Mouse (Mus musculus): ENCODE measurements around the gene Dusp9. TPM values are rescaled to one million over a fixed set of nuclear protein-coding genes. Genes with fewer than 3 reads are reported as not detected.
A peak's percentile ranks its signal among the peaks of the same experiment; 100 is the strongest.

The Dusp9 gene
- polyA plus RNA-seq, 1 experiment, result 214 TPM

- no peaks in the 10 kb centered on the region for H3K36me3 ChIP-seq (ENCODE audit: control insufficient read depth, insufficient read depth, low read length, poor library complexity, severe bottlenecking)
- H3K9me3 ChIP-seq (replicated peaks; ENCODE audit: control insufficient read depth, insufficient read depth, low read length, poor library complexity, severe bottlenecking), result no peaks in the 10 kb centered on the region
- no peak overlapping the region for H3K4me3 ChIP-seq (ENCODE audit: low read depth, low read length)
- H3K27me3 ChIP-seq (ENCODE audit: control insufficient read depth, insufficient read depth, low read length, poor library complexity, severe bottlenecking), result no peaks in the 10 kb centered on the region
- no peak overlapping the region for H3K27ac ChIP-seq (ENCODE audit: insufficient read depth, low read length)
- H3K9ac ChIP-seq (ENCODE audit: low read depth, poor library complexity, severe bottlenecking), result no peak overlapping the region
- TF ChIP-seq CTCF (IDR thresholded peaks at IDR 0.05; ENCODE audit: low read depth, low read length) (no peak), EP300 (IDR thresholded peaks at IDR 0.05; ENCODE audit: insufficient read depth, low read depth, low read length) (no peak), POLR2A (IDR thresholded peaks at IDR 0.05; ENCODE audit: insufficient read depth, low read length) (no peak)
- H3K4me1 ChIP-seq (ENCODE audit: control insufficient read depth, insufficient read depth, low read length), result no peaks in the 10 kb centered on the region
Measured at GRCm38 (mm10) chrX:73615876-73616275, 23.3 kb upstream of the Dusp9 start.

GRCm38 (mm10) chrX:73619401-73619800 lies 19.8 kb upstream of the Dusp9 start:
- TF ChIP-seq CTCF (IDR thresholded peaks at IDR 0.05; ENCODE audit: low read depth, low read length) (no peak), POLR2A (IDR thresholded peaks at IDR 0.05; ENCODE audit: insufficient read depth, low read length) (no peak), EP300 (IDR thresholded peaks at IDR 0.05; ENCODE audit: insufficient read depth, low read depth, low read length) (no peak)
- Histone ChIP-seq H3K36me3 (ENCODE audit: control insufficient read depth, insufficient read depth, low read length, poor library complexity, severe bottlenecking) (no peaks in the 10 kb centered on the region), H3K9me3 (replicated peaks; ENCODE audit: control insufficient read depth, insufficient read depth, low read length, poor library complexity, severe bottlenecking) (no peaks in the 10 kb centered on the region), H3K9ac (ENCODE audit: low read depth, poor library complexity, severe bottlenecking) (no peak overlapping the region), H3K4me3 (ENCODE audit: low read depth, low read length) (no peak overlapping the region), H3K27me3 (ENCODE audit: control insufficient read depth, insufficient read depth, low read length, poor library complexity, severe bottlenecking) (no peaks in the 10 kb centered on the region), H3K27ac (ENCODE audit: insufficient read depth, low read length) (no peak overlapping the region), H3K4me1 (ENCODE audit: control insufficient read depth, insufficient read depth, low read length) (no peaks in the 10 kb centered on the region)

GRCm38 (mm10) chrX:73619890-73620289 lies 19.3 kb upstream of the Dusp9 start:
- H3K27me3 ChIP-seq (ENCODE audit: control insufficient read depth, insufficient read depth, low read length, poor library complexity, severe bottlenecking), result no peaks in the 10 kb centered on the region
- no peak overlapping the region for H3K9ac ChIP-seq (ENCODE audit: low read depth, poor library complexity, severe bottlenecking)
- no peaks in the 10 kb centered on the region for H3K36me3 ChIP-seq (ENCODE audit: control insufficient read depth, insufficient read depth, low read length, poor library complexity, severe bottlenecking)
- H3K9me3 ChIP-seq (replicated peaks; ENCODE audit: control insufficient read depth, insufficient read depth, low read length, poor library complexity, severe bottlenecking), result no peaks in the 10 kb centered on the region
- H3K4me3 ChIP-seq (ENCODE audit: low read depth, low read length), result no peak overlapping the region
- no peak for TF ChIP-seq POLR2A (IDR thresholded peaks at IDR 0.05; ENCODE audit: insufficient read depth, low read length)
- no peak for TF ChIP-seq EP300 (IDR thresholded peaks at IDR 0.05; ENCODE audit: insufficient read depth, low read depth, low read length)
- no peak for TF ChIP-seq CTCF (IDR thresholded peaks at IDR 0.05; ENCODE audit: low read depth, low read length)
- no peaks in the 10 kb centered on the region for H3K4me1 ChIP-seq (ENCODE audit: control insufficient read depth, insufficient read depth, low read length)
- no peak overlapping the region for H3K27ac ChIP-seq (ENCODE audit: insufficient read depth, low read length)

DNA sequence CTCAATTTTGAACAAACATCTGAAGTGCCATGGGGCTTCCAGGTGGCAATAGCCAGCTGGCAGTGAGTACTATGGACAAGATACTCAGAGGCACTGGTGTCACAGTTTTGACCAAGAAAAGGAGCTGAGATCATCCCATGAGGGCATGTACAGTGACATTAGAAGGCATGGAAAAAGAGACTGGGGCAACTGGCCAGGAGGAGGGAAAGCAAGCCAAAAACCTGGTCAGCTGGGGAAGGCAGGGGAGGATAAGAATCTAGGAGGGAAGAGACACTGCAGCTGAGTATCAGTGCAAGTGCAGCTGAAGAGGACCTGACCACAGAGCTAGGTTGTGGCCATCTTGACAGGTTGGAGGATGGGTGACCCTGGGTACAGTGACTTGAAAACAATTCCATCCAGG lies 12.2 kb upstream of the Dusp9 start:
- Histone ChIP-seq H3K27me3 (ENCODE audit: control insufficient read depth, insufficient read depth, low read length, poor library complexity, severe bottlenecking) (no peaks in the 10 kb centered on the region), H3K4me3 (ENCODE audit: low read depth, low read length) (no peak overlapping the region), H3K9ac (ENCODE audit: low read depth, poor library complexity, severe bottlenecking) (no peak overlapping the region), H3K9me3 (replicated peaks; ENCODE audit: control insufficient read depth, insufficient read depth, low read length, poor library complexity, severe bottlenecking) (no peaks in the 10 kb centered on the region), H3K27ac (ENCODE audit: insufficient read depth, low read length) (no peak overlapping the region), H3K4me1 (ENCODE audit: control insufficient read depth, insufficient read depth, low read length) (peaks cover 3% of the 10 kb centered on the region), H3K36me3 (ENCODE audit: control insufficient read depth, insufficient read depth, low read length, poor library complexity, severe bottlenecking) (no peaks in the 10 kb centered on the region)
- TF ChIP-seq POLR2A (IDR thresholded peaks at IDR 0.05; ENCODE audit: insufficient read depth, low read length), result no peak
- no peak for TF ChIP-seq CTCF (IDR thresholded peaks at IDR 0.05; ENCODE audit: low read depth, low read length)
- TF ChIP-seq EP300 (IDR thresholded peaks at IDR 0.05; ENCODE audit: insufficient read depth, low read depth, low read length), result no peak

- H3K9ac ChIP-seq (ENCODE audit: low read depth, poor library complexity, severe bottlenecking), result no peak overlapping the region
- no peaks in the 10 kb centered on the region for H3K36me3 ChIP-seq (ENCODE audit: control insufficient read depth, insufficient read depth, low read length, poor library complexity, severe bottlenecking)
- peak overlapping the region; percentile 25 for H3K4me3 ChIP-seq (ENCODE audit: low read depth, low read length)
- H3K9me3 ChIP-seq (replicated peaks; ENCODE audit: control insufficient read depth, insufficient read depth, low read length, poor library complexity, severe bottlenecking), result no peaks in the 10 kb centered on the region
- no peak overlapping the region for H3K27ac ChIP-seq (ENCODE audit: insufficient read depth, low read length)
- no peaks in the 10 kb centered on the region for H3K27me3 ChIP-seq (ENCODE audit: control insufficient read depth, insufficient read depth, low read length, poor library complexity, severe bottlenecking)
- H3K4me1 ChIP-seq (ENCODE audit: control insufficient read depth, insufficient read depth, low read length), result no peaks in the 10 kb centered on the region
- TF ChIP-seq EP300 (IDR thresholded peaks at IDR 0.05; ENCODE audit: insufficient read depth, low read depth, low read length) (no peak), CTCF (IDR thresholded peaks at IDR 0.05; ENCODE audit: low read depth, low read length) (no peak), POLR2A (IDR thresholded peaks at IDR 0.05; ENCODE audit: insufficient read depth, low read length) (no peak)
Measured at GRCm38 (mm10) chrX:73635425-73635824, 3.8 kb upstream of the Dusp9 start.

DNA sequence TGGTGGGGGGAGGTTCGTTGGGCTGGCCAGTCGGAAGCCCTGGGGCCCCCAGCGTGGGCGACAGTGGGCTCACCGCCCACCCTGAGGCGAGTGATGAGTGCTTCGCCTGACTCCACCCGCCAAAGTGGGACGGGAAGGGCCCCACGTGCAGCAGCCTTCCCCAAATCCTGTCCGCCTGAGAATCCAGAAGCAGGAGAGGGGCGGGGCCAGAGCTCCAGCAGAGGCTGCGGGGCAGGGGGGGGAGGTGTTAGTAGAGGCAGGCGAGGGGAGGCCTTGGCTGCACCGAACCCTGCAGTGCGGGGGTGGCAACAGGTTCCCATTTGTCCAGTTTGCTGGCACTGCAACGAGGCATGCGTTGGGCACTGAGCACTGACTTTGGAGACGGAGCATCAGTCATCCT lies 1.8 kb upstream of the Dusp9 start:
- Histone ChIP-seq H3K9ac (ENCODE audit: low read depth, poor library complexity, severe bottlenecking) (no peak overlapping the region), H3K9me3 (replicated peaks; ENCODE audit: control insufficient read depth, insufficient read depth, low read length, poor library complexity, severe bottlenecking) (no peaks in the 10 kb centered on the region), H3K27ac (ENCODE audit: insufficient read depth, low read length) (no peak overlapping the region), H3K4me1 (ENCODE audit: control insufficient read depth, insufficient read depth, low read length) (no peaks in the 10 kb centered on the region), H3K4me3 (ENCODE audit: low read depth, low read length) (peak overlapping the region; percentile 21), H3K27me3 (ENCODE audit: control insufficient read depth, insufficient read depth, low read length, poor library complexity, severe bottlenecking) (no peaks in the 10 kb centered on the region), H3K36me3 (ENCODE audit: control insufficient read depth, insufficient read depth, low read length, poor library complexity, severe bottlenecking) (peaks cover 6% of the 10 kb centered on the region; the same call in 1 of the 2 replicates)
- TF ChIP-seq POLR2A (IDR thresholded peaks at IDR 0.05; ENCODE audit: insufficient read depth, low read length) (no peak), CTCF (IDR thresholded peaks at IDR 0.05; ENCODE audit: low read depth, low read length) (no peak), EP300 (IDR thresholded peaks at IDR 0.05; ENCODE audit: insufficient read depth, low read depth, low read length) (no peak)
